Mouse (Mus musculus) natural killer cell, adult 2 months (primary cell): ENCODE measurements around the gene Gm10447.
A peak's percentile ranks its signal among the peaks of the same experiment; 100 is the strongest.

Source experiments
- DNase-seq, 2 experiments: peaks; one replicate each; pipeline ENCODE4 v3.0.0; 2022; ENCODE audit warnings: low spot score in 2 of 2

The Gm10447 gene

DNA sequence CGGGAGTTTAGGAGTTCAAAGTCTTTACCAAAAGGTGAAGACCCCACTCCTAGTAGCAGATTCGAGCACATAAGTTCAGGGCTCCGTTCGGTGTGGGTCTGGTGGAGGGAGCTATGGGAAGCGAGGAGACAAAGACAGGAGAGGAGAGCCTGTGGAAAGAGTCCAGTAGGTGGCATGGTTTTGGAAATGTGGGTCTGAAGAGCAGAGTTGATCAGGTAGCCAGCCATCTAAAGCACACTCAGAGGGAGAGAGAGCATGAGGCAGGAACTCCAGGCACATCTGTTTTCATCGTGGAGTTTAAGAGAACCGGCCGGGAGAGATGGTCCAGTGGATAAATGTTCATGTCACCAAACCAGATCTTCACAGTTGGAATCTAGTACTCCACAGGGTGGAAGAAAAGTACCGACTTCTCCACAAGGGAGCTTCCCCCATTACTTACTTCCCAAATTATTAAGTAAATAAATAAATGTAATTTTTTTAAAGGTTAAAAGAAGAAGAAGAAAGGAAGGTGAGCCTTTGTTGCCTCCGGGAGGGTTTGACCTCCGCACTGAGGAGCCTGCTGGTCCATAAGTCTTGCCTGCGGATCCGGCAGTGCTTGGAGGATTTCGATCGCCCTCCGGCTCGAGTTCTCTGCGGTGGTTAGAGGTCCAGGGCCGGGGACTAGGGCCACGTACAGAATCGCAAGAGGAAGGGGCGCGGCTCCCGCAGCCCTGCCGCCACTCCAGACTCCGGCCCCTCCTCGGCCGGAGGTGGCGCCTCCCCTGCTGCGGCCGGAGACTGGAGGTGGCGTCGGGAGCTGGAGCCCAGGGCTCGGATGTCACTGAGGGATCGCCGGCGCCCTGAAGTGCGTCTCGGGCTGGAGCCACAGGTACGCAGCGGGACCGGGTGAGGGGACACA, at the start of gene Gm10447, which contains the start of gene Shroom1:
Gene Gm10447, minus strand, starts transcription at position 637 of the 898 bp plus-strand sequence.
Gene Shroom1, plus strand, starts transcription at position 732 of the 898 bp plus-strand sequence.
- no peak for DNase-seq

DNA sequence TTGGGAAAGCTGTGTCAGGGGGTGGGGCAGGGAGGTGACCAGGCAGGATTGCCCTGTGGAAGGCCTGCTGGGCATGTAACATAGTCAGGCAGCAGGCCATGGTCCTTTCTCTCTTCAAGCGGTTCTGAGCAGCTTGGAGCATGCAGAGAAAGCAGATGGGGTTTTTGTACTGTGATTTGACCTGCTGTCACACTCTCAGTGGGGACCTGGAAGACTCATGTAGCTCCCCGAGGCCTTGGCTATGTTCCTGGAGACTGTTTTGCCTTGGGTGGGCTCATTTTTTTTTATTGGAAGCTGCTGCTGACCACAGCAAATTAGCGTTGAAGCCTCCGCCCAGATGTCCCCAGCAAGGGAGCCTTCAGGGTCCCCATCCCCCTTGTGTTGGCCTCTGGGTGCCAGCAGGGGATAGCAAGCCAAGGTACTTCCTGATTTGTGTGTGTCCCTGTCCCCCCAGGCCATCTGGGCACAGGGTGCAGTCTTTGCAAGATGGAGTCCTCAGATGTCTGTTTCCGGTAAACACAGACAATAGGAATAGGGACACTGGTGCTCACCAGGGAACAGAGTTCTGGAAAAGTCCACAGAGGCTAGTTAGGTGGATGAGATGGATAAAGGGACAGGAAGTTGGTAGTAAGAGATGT, 48.2 kb upstream of the Gm10447 start:
- no peak for DNase-seq

DNA sequence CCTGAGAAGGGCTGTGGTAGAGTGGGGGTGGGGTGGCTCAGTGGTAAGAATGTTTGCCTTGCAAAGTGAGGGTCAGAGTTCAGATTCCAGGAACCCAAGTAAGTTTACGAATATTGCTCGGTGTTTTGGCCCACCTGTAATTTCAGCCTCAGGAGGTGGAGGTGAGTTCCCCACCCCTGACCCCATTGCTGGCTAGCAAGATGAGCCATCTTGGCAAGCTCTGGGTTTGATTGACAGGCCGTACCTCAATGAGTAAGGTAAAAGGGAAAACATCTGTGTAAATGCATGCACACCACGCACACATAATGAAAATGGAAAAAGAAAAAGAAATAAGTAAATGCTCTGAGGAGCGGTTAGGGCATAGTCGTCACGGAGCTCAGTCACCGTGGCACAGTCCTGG, 47.5 kb upstream of the Gm10447 start:
- DNase-seq: no peak

DNA sequence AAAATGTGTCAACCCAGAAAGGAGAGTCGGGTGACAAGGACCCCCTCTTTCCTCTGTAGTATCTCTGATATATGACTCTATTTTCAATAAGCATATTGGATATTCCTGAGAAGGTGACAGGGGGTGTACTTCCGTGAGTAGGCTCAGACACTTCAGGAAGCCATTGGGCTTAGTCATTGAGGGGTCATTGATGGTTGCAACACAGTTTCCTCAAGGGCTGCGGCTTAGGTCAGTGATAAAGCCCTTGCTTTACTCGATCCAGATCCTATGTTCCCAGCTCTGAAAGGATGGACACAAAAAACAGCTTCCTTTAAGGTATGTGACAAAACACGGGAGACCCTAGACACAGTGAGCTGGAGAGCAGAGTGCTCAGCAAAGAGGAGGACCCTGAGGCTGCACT, 46.8 kb upstream of the Gm10447 start:
- no peak for DNase-seq

DNA sequence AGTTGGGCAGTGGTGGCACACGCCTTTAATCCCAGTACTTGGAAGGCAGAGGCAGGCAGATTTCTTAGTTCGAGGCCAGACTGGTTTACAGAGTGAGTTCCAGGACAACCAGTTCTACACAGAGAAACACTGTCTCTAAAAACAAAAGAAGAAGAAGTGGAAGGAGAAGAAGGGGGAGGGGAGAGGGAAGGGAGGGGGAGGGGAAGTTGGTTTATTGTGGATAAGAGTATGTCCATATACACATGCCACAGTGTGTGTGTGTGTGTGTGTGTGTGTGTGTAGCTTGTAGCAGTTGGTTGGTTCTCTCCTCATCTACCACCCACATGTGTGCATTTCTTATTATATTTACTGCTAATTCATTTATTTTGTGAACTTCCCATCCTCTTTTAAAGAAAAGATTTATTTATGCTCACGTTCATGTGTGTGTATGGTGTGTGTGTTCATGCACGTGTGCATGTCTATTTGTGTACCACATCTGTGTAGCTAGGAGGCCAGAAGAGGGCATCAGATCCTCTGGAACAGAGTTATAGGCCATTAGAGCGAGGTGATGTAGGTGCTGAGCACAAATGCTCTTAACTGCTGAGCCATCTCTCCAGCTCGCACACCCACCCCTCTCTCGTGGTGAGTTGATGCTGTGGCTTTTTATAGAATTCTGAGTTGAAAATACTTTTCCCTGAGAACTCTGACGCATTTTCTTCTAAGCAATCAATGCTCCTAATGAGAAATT, 45.3 kb upstream of the Gm10447 start:
- no peak for DNase-seq

DNA sequence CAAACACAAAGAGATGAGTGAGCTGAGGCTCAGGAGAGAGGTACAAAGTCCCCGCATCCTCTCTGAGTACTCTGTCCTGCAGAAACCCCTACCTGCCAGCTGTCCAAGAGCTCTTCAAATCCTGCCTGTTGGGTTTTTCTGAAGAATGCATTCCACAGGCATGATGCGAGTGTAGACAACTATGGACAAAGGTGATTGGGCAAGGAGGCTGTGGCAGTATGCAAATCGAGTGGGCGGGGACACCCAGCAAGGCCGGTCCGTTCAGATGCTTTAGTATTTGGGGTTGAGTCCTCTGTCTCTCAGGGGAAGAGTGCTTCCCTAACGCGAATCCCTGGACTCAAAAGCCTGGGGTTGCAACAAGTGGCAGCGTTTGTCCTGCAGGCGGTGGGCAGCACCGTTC, 43.7 kb upstream of the Gm10447 start:
- DNase-seq: no peak

DNA sequence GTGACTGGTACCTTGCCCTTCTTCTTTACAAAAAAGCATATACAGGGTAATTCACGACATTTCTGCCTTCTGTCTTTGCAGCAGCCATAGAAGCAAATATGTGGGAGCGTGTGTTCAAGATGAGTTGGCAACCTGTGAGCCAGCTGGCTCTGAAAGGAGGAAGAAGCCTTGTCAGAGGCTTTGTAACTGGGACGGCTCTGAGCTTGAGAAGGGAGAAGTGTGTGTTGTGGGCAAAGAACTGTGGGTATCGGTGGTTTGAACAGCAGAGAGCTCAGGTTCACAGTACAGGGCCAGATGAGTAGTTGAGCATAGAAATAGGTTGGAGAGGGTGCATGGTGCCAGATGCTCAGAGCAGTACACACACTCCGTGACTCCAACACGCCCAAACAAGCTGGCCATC, 40.0 kb upstream of the Gm10447 start:
- DNase-seq: no peak

DNA sequence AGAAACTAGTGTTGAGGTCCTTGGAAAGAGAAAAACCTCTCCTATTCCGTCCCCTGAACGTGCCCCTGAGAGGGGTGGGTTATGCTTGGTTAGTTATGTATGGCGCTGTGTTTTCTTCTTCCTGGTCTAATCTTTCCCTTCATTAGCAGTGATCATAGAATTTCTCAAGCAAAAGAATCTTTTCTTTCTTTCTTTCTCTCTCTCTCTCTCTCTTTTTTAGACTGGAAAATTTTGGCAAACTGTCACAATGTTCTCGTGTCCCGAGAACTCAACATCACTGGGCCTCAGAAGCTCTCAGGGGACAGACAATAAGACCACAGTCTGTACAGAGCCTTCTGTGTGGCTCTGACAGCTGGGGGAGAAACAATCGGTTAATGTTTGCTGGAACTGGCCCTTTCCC, 38.5 kb upstream of the Gm10447 start:
- DNase-seq: no peak

DNA sequence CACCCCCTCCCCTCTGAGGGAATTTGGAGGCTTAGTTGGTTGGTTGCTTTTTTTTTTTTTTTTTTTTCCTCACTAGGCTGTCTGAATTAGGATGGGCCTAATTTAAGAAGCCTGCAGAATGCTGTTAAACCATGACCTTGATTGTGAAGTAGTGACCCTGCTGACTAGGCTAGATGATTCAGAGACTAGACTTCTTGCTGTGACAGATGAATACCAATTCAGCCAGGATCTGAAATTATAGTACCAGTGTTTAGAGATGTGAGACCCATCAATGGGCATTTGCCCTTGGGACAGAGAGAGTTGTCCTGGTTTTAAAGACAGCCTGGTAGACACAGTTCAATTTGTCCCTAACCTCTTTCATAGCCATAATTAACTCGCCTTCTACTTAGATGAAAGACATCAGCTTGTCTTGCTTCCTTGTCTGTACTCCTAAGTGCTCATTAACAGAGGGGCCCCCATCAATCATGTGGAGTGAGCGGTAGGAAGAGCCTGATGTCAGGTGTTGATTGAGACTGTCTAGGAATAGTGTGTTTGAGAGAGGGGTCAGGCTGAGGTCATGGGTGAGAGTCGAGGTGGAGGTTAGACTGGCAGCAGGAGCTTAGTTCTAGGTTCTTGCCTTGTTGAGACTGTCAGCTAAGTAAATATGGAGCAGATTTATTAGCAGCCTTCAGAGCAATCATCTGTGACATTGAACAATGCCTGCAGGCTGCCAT, 36.5 kb upstream of the Gm10447 start:
- DNase-seq: no peak

DNA sequence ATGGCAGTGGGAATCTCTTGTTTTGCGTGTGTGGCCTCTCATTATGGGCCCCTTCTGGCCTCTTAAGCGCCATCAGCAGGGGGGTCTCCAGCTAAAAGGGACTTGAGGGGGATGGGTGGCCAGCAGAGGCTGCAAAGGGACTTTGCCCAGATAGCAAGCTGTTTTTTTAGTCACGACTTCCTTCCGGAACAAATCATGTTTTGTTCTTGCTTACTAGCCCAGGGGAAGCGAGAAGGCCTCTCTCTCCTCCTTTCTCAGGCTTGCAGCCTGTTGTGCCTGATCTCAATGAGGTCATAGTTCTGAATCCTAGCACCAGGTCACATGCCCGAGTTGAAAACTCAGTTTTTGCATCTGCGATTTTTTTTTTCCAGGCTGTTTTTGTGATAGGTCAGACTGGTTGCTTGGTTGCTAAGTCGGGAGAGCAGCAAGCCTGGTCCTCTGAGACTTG, 35.1 kb upstream of the Gm10447 start:
- DNase-seq: no peak

DNA sequence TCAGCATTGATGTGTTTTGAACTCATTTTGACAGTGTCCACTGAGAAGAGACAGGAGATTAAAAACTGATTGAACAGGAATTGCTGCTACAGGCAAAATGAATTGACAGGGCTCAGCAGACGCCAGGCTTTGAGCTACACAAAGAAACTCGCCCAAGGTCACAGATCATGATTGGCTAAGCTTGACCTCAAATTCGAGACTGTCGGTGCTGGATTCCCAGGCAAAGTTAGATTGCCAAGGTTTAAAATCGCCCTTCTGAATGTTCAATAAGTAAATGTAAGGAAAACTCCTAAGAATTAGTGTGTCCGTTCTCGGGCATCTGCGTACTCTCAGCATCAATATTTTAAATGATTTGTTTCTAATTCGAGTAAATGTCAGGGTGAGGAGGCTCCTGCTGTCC, 32.5 kb upstream of the Gm10447 start:
- no peak for DNase-seq

DNA sequence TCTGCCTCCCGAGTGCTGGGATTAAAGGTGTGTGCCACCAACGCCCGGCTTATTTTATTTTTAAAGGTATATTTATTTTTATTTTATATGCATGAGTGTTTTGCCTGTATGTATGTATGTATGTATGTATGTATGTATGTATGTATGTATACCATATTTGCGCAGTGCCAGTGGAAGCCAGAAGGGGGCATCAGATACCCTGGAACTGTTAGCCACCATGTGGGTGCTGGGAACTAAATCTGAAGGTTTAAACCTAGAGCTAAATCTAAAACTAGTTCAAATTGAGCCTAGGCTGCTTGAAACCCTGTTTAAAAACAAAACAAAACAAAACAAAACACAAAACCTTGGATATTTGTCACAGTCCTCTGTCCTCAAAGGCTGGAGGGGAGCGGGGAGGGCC, 32.1 kb upstream of the Gm10447 start:
- no peak for DNase-seq

DNA sequence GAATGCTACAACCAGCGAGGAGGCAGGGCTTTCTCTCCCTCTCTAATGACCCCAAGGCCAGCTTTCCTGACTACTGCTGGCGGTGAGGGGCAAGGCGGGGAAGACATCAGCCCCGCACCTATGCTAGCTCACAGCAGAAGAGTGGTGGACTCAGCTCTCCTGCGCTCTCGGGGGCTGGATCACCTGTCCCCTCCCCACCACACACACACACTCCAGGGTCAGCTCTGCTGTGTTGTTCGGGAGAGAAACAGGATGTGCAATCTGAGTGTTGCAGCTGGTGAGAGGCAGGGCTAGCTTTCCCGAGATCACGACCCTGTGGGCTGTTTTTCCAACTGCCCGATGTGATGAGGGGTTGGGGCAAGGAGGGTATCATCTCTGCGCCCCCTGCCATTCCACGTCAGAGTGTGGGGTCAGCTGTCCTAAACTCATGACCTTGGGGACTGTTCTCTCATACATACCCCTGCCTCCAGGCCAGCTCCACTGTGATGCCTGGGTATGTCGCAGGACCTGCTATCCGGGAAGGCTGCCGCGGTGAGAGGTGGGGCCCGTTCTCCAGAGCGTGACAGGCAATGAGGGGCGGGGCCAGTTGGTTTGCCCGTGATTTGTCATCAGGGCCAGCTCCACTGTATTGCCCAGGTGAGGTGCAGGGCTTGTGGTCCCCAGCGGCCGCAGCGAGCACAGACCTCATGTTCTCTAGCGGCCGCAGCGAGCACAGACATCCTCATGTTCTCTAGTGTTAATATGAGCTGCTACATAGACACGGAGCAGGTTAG, 30.1 kb upstream of the Gm10447 start:
- peak in 1 of 2 experiments; percentile 9 for DNase-seq

DNA sequence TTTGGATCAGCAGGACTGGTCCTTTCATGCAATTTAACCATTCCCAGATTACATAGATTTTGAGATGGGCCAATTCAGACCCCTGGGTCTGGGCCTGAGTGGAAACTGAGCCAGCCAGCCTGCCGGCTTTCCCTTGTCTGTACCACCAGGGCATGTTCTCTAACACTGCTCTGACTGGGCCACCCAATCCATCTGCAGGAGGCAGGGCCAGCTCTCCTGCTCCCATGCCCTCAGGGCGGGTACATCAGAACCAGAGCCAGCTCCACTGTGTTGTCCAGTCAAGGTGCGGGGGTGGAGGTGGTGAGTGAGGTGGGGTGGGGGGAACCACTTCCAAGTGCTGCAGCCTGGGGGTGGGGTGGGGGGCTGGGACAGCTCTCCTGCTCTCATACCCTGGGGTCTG, 29.4 kb upstream of the Gm10447 start:
- no peak for DNase-seq

DNA sequence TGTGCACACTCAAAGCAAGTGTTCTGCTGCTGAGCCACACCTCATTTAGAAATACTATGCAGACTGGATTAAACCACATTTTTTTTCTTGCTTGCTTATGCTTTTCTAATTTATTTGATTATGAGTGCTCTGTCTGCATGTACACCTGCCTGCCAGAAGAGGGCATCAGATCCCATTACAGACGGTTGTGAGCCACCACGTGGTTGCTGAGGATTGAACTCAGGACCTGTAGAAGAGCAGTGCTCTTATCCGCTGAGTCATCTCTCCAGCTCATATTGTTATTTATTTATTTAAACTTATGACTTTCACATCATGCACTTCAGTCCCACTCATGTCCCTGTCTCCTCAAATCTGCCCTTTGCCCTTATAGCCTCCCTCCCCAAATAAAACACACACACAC, 28.8 kb upstream of the Gm10447 start:
- no peak for DNase-seq

DNA sequence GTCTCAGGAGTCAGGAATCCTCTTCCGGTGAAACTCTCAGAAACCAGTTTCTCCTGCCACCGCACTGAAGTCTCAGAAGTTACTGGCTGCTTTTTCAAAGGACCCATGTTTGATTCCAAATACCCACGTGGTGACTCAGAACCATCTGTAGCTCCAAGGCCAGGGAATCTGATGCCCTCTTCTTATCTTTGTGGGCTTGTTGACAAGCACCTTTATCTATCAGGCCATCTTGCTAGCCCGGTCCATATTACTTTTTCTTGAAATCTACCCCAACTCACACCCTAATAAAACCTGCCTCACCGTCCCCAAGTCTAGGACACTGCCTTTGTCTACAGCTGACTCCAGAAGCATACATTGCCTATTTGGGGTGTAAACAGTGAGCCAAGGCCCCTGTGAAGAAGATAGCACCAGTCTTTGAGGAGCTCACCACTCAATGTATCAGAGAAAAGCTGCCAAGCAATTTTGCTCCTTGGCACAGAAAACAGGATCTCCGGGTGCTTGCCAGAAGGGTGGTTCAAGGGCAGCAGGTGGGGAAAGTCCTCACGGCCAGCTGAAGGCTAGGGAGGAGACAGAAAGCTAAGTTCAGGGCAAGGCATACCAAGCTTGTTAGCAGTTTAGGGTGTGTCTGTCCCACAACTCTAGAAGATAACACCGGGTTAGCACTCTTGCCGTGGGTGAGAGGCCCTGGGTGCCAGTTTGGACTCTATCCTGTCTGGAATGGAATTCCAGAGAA, 26.4 kb upstream of the Gm10447 start:
- no peak for DNase-seq

DNA sequence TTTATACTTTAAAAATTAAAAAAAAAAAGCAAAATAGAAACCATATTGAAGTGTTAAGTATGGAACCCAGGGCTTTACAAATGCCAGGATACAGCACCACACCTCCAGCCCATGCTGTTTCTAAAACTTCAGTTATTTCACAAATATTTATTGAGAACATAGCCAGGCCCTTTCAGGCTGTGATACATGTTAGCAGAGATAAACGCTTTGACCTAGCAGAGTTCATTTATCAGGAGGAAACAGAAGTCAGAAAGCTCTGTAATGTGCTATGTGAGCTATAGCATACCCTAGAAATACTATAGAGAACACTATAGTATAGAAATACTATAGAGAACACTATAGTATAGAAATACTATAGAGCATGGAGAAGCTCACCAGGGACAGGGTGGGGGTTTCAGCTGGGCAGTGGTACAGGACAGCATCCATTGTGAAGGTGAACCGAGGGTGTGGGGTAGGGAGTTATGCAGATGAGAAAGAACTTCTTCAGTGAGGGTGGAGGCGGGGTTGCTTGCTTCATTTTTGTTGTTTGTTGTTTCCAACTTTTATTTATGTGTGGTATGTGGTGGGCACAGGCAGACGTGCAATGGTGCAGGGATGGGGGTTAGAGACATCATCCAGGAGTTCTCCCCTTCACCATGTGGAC, 24.3 kb upstream of the Gm10447 start:
- DNase-seq: no peak

DNA sequence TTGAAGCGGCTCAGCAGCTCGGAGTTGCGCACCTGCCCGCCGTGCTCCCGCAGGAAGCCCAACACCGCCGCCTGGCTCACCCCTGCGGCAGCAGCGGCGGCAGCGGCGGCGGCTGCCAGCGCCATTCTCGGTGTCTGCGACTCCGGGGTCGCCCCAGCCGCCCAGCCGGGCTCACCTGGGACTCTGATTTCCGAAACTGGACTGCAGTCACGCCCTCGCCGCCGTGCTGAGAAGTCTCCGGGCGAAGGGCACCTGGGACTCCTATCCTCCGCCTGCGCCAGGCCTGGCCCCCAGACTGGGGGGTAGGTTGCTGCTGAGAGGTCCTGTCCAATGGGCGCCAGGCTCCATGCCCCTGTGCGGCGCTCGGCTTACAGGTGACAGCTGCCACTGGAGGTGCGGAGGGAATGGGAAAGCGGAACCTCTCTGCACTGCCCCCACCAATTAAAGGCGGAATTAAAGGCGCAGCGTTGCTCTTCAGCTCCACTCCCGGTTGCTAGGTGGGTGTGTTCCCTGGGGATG, 22.9 kb upstream of the Gm10447 start, which contains the start of the genes Gm9945 and Sowaha:
Gene Gm9945, plus strand, starts transcription at position 384 of the 519 bp plus-strand sequence.
Gene Sowaha, minus strand, starts transcription at position 492 of the 519 bp plus-strand sequence.
- DNase-seq: no peak

DNA sequence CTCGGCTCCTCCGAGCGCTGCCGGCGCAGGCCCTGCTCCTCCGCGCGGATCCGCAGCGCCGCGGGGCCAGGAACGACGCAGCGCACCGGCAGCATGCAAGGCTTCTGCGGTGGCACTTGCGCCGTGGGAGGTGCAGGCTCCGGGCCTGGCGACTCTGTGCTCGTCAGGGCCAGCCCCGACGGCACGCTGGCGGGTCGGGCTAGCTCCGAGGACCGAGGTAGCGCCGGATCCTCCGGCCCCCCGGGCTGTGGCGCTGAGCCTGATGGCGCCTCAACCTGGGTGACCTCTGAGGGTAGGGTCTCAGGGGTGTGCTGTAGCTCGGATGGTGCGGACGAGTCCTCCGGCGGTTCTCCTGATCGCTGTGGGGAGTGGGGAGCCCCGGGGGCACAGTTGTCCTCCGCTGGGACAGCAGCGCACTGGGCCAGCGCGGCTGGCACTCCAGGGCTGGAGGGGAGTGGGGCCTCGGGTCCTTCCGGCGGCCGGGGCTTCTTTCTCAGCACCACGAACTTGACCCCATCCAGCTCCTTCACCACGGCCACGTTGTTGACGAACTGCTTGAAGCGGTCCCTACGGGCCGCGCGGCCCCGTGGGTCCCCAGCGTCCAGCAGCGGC, 22.4 kb upstream of the Gm10447 start:
- DNase-seq: no peak
